Mouse (Mus musculus) stomach, embryonic 16.5 days (tissue): ENCODE data around the gene Focad. TPM values are rescaled to one million over a fixed set of nuclear protein-coding genes. Genes with fewer than 3 reads are reported as not detected.

Experiments used
- ATAC-seq: fragments of 200-750 bp; cut with Nextera tagmentation; 2 replicates; pipeline ENCODE4 v1.8.0; 2017; ENCODE audit warnings: moderate number of reproducible peaks, moderate TSS enrichment; ENCODE audit not compliant: insufficient read depth, low FRiP score
- H3K27ac ChIP-seq: fragments of 300-500 bp; sonication (generic); 2 replicates; pipeline ENCODE4 v1.5.1; 2014; ENCODE audit warnings: low read length
- H3K27me3 ChIP-seq: fragments of 300-500 bp; sonication (generic); 2 replicates; pipeline ENCODE4 v1.6.1; 2014; ENCODE audit warnings: low read length, control low read depth, mixed read lengths; ENCODE audit not compliant: control insufficient read depth, insufficient read depth
- H3K36me3 ChIP-seq: fragments of 300-500 bp; sonication (generic); 2 replicates; pipeline ENCODE4 v1.6.1; 2014; ENCODE audit warnings: low read length; ENCODE audit not compliant: control insufficient read depth, insufficient read depth
- H3K4me1 ChIP-seq: fragments of 300-500 bp; sonication (generic); 2 replicates; pipeline ENCODE4 v1.6.1; 2014; ENCODE audit warnings: low read length, control low read depth, mixed read lengths; ENCODE audit not compliant: control insufficient read depth, insufficient read depth
- H3K4me2 ChIP-seq: fragments of 300-500 bp; sonication (generic); 2 replicates; pipeline ENCODE4 v1.6.1; 2014; ENCODE audit warnings: low read depth, low read length, mixed read lengths
- H3K4me3 ChIP-seq: fragments of 300-500 bp; sonication (generic); replicated peaks from 2 replicates; pipeline ENCODE4 v1.5.1; 2014; ENCODE audit warnings: mild to moderate bottlenecking, low read length
- H3K9ac ChIP-seq: fragments of 300-500 bp; sonication (generic); 2 replicates; pipeline ENCODE4 v1.6.1; 2014; ENCODE audit warnings: low read length
- H3K9me3 ChIP-seq: fragments of 300-500 bp; sonication (generic); replicated peaks from 2 replicates; pipeline ENCODE4 v1.6.1; 2016; ENCODE audit warnings: low read length, control low read depth; ENCODE audit not compliant: control insufficient read depth
- WGBS: fragments of 180-500 bp; shearing (Covaris S2); extraction: QIAGEN DNeasy Blood & Tissue Kit; methylation state at CpG from one replicate; pipeline ENCODE4 v1.1.7; 2014; 5-methylcytosine and 5-hydroxymethylcytosine counted together
- polyA plus RNA-seq: library from polyadenylated mRNA; unstranded; fragments of >200 nt; fragmentation: Nextera tagmentation; extraction: Ambion mirVana; gene quantifications from 2 replicates; pipeline ENCODE4 v1.2.1, GENCODE M21; 2015

Gene Focad
- polyA plus RNA-seq, 1 experiment from 2014 or later, result 14.9 TPM

- H3K4me1 ChIP-seq, result no peaks in the 10 kb centered on the region
- no peaks in the 10 kb centered on the region for H3K9me3 ChIP-seq
- H3K27ac ChIP-seq, result no peak overlapping the region
- 30% methylated on average over 2 of the region's 2 CpGs for WGBS
- H3K36me3 ChIP-seq, result no peaks in the 10 kb centered on the region
- H3K4me3 ChIP-seq, result no peak overlapping the region
- no peak overlapping the region for H3K4me2 ChIP-seq
- no peak for ATAC-seq
- H3K9ac ChIP-seq, result no peak overlapping the region
- H3K27me3 ChIP-seq, result no peaks in the 10 kb centered on the region
Measured at GRCm38 (mm10) chr4:88135936-88136335, 41.5 kb downstream of the Focad start.

DNA sequence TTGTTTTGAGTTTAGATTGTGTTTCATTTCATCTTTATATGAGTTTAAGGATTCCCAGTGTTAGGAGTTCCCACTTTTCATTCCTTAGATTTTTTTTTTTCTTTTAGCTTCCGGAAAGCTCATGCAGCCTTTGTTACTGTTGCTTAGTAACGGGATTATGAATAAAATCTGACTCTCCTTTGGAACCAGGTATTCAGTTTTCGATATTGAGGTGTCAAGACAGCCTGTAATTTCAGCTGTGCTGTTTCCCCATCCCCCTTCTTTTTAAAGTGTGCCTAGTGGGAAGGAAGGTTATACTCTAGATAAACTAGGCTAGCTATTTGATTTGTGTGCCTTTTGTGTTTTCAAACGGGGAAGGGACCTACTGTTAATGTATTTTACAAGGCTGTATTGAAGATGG lies 42.1 kb downstream of the Focad start:
- 54% methylated on average over 4 of the region's 4 CpGs for WGBS

DNA sequence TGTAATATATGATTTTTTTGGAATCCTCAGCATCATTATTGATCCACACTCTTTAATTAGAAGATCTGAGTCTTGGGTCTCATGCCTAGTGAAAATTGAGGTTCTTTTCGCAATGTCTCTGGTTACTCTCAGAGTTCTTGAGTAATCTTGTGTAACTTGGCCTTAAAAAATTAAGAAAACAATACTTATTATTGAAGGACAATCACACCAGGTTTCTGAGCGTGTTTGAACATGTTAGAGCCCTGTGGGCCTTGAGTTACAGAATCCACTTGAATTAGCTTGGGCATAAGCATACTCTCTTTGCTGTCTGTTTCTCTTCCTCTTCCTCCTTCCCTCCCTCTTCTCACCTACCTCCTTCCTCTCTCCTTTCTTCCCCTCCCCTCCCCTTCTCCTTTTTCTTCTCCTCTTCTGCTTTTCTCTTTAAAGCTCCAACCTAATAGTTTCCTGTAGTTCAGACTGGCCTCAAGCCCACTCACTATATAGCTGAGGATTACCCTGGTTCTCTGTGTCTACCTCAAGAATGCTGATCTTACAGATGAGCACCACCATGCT lies 44.0 kb downstream of the Focad start:
- Histone ChIP-seq H3K4me3 (no peak overlapping the region), H3K27me3 (no peaks in the 10 kb centered on the region), H3K9me3 (no peaks in the 10 kb centered on the region), H3K9ac (no peak overlapping the region), H3K4me2 (no peak overlapping the region), H3K36me3 (no peaks in the 10 kb centered on the region), H3K4me1 (no peaks in the 10 kb centered on the region), H3K27ac (no peak overlapping the region)
- ATAC-seq, result no peak
- WGBS, result 95% methylated on average over 2 of the region's 2 CpGs

More for the DNA sequence above, 42.1 kb downstream of the Focad start:
- H3K4me1 ChIP-seq, result no peaks in the 10 kb centered on the region
- H3K36me3 ChIP-seq, result no peaks in the 10 kb centered on the region
- no peaks in the 10 kb centered on the region for H3K27me3 ChIP-seq
- no peak for ATAC-seq
- H3K9me3 ChIP-seq, result no peaks in the 10 kb centered on the region
- no peak overlapping the region for H3K4me2 ChIP-seq
- no peak overlapping the region for H3K9ac ChIP-seq
- H3K27ac ChIP-seq, result no peak overlapping the region
- no peak overlapping the region for H3K4me3 ChIP-seq

DNA sequence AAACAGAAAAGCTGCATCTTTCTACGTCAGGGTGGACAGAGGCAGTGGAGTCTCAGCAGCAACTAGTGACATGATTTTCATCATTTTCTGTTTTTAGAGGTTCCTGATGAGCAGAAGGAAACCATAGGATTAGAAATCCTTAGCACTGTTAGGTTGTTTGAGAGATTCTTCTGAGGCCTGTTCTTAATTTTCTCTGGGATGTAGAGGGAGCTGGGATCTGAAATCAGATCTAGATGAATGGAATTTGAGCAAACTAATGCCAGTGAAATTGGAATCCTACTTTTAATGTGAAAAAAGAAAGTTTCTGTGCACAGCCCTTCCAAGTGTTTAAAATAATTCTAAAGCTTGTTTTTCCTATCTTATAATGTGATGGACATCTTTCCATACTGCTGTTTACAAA lies 55.0 kb downstream of the Focad start:
- 45% methylated on average over 1 of the region's 1 CpGs for WGBS

DNA sequence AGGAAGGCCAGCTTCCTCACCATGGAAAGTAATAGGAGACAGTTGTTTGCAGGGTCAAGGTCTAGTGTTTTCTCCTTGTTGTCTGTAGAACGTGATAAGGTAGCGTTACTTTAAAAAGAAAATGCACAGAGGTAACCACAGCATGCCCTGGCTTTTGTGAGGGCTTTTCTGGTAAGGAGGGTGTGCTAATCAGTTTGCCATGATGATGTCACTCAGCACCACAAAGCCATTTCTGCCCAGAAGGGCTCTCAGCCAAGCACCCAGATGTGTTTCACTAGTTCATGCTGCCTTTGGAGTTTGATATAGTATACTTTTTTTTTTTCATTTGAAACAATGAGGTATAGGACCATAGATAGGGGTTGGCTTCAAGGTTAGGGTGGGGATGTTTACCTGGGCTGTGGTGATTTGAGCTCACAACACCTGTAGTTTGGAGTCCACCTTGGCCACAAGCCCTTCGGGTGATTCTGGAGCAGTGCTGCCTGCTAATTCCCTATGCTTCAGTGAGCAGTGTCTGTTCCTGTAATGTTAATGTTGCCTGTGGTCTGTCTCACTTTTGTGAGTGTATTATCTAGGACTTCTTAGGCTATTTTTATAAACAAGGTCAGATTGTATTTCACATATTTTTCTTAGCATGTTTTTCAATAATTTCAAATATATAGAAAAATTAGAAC lies 61.2 kb downstream of the Focad start:
- H3K4me1 ChIP-seq, result no peaks in the 10 kb centered on the region
- ATAC-seq, result no peak

More for the DNA sequence above, 55.0 kb downstream of the Focad start:
- no peak overlapping the region for H3K9ac ChIP-seq
- H3K4me2 ChIP-seq, result no peak overlapping the region
- H3K4me1 ChIP-seq, result no peaks in the 10 kb centered on the region
- H3K4me3 ChIP-seq, result no peak overlapping the region
- H3K36me3 ChIP-seq, result no peaks in the 10 kb centered on the region
- no peak overlapping the region for H3K27ac ChIP-seq
- no peaks in the 10 kb centered on the region for H3K27me3 ChIP-seq
- ATAC-seq, result no peak
- H3K9me3 ChIP-seq, result no peaks in the 10 kb centered on the region

GRCm38 (mm10) chr4:88156961-88157360 lies 62.5 kb downstream of the Focad start:
- no peak for ATAC-seq
- Histone ChIP-seq H3K4me1 (no peaks in the 10 kb centered on the region), H3K4me3 (no peak overlapping the region), H3K9ac (no peak overlapping the region), H3K9me3 (no peaks in the 10 kb centered on the region), H3K4me2 (no peak overlapping the region), H3K27me3 (no peaks in the 10 kb centered on the region), H3K27ac (no peak overlapping the region), H3K36me3 (no peaks in the 10 kb centered on the region)
- 78% methylated on average over 5 of the region's 5 CpGs for WGBS

More for the DNA sequence above, 61.2 kb downstream of the Focad start:
- 56% methylated on average over 3 of the region's 3 CpGs for WGBS
- no peaks in the 10 kb centered on the region for H3K36me3 ChIP-seq
- H3K9me3 ChIP-seq, result no peaks in the 10 kb centered on the region
- H3K4me3 ChIP-seq, result no peak overlapping the region
- H3K27me3 ChIP-seq, result no peaks in the 10 kb centered on the region
- H3K4me2 ChIP-seq, result no peak overlapping the region
- H3K27ac ChIP-seq, result no peak overlapping the region
- no peak overlapping the region for H3K9ac ChIP-seq

GRCm38 (mm10) chr4:88157644-88158043 lies 63.2 kb downstream of the Focad start:
- Histone ChIP-seq H3K4me2 (no peak overlapping the region), H3K27ac (no peak overlapping the region), H3K4me3 (no peak overlapping the region), H3K36me3 (no peaks in the 10 kb centered on the region), H3K27me3 (no peaks in the 10 kb centered on the region), H3K9me3 (no peaks in the 10 kb centered on the region), H3K4me1 (no peaks in the 10 kb centered on the region), H3K9ac (no peak overlapping the region)
- WGBS, result 87% methylated on average over 6 of the region's 6 CpGs
- ATAC-seq, result no peak

GRCm38 (mm10) chr4:88159256-88159655 lies 64.8 kb downstream of the Focad start:
- Histone ChIP-seq H3K4me2 (no peak overlapping the region), H3K4me1 (no peaks in the 10 kb centered on the region), H3K9me3 (no peaks in the 10 kb centered on the region), H3K9ac (no peak overlapping the region), H3K27ac (no peak overlapping the region), H3K36me3 (no peaks in the 10 kb centered on the region), H3K4me3 (no peak overlapping the region), H3K27me3 (no peaks in the 10 kb centered on the region)
- no peak for ATAC-seq
- 94% methylated on average over 5 of the region's 5 CpGs for WGBS

DNA sequence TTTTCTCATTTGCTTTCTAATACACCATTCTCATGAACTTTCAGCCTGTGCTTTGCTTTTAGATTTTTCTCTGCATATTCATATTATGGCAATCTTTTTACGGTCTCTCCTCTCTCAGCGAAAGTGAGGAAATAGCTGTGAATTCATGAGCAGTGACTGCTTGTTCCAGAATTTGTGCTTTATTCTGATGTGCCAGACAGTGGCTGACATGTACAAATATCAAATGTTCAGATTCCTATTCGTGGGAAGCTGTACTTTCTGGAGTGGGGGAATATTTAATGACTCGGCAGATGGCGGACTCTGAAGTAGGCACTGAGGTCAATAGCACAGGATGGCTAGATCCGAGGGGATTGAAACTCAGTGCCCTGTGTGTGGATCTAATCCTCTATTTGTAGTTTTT lies 65.3 kb downstream of the Focad start:
- H3K4me3 ChIP-seq, result no peak overlapping the region

More for the DNA sequence above, 65.3 kb downstream of the Focad start:
- no peak overlapping the region for H3K27ac ChIP-seq
- H3K4me1 ChIP-seq, result no peaks in the 10 kb centered on the region
- H3K9me3 ChIP-seq, result no peaks in the 10 kb centered on the region
- no peak for ATAC-seq
- no peaks in the 10 kb centered on the region for H3K36me3 ChIP-seq
- 79% methylated on average over 6 of the region's 6 CpGs for WGBS
- no peak overlapping the region for H3K9ac ChIP-seq
- H3K4me2 ChIP-seq, result no peak overlapping the region
- H3K27me3 ChIP-seq, result no peaks in the 10 kb centered on the region
